Comparison of ENCODE assay signal across 12 mouse cellular contexts in genomic region chr14:87297160-87297559, GRCm38 (mm10).
"Had no signal": no experiment of that assay in that cellular context is flagged by ENCODE, and none has a peak within 500 bp of the region (broad histone marks: within the 10 kb centered on the region; RNA-seq: fewer than 3 reads in every experiment).

No protein-coding gene starts in this region.

- H3K27ac ChIP-seq: intestine, embryonic 15.5 days; layer of hippocampus, adult 2 months; limb, embryonic 12.5 days; liver, embryonic 13.5 days; neural tube, embryonic 15.5 days had no signal

- H3K4me1 ChIP-seq: intestine, embryonic 15.5 days; limb, embryonic 12.5 days; liver, embryonic 13.5 days; neural tube, embryonic 15.5 days had no signal

- H3K4me3 ChIP-seq: intestine, embryonic 15.5 days; layer of hippocampus, adult 2 months; limb, embryonic 12.5 days; liver, embryonic 13.5 days; myocyte; neural tube, embryonic 15.5 days had no signal

- H3K27me3 ChIP-seq: intestine, embryonic 15.5 days; limb, embryonic 12.5 days; liver, embryonic 13.5 days; neural tube, embryonic 15.5 days had no signal

- DNase-seq: kidney, adult 8-10 months; liver; liver, embryonic 13.5 days; liver, postnatal 0 days; right cerebral cortex, adult 18-20 months; right cerebral cortex, postnatal 25 days; thymus, postnatal 36 days had no signal

- H3K4me2 ChIP-seq: intestine, embryonic 15.5 days; limb, embryonic 12.5 days; liver, embryonic 13.5 days; neural tube, embryonic 15.5 days had no signal

- H3K36me3 ChIP-seq: intestine, embryonic 15.5 days; limb, embryonic 12.5 days; liver, embryonic 13.5 days; neural tube, embryonic 15.5 days had no signal

- ATAC-seq: intestine, embryonic 15.5 days; liver, postnatal 0 days had no signal

- H3K9me3 ChIP-seq: intestine, embryonic 15.5 days; limb, embryonic 12.5 days; liver, embryonic 13.5 days; neural tube, embryonic 15.5 days had no signal

- H3K9ac ChIP-seq: intestine, embryonic 15.5 days; limb, embryonic 12.5 days; liver, embryonic 13.5 days; liver, postnatal 0 days; neural tube, embryonic 15.5 days had no signal
